Mouse (Mus musculus) adrenal gland, postnatal 36 days (tissue): ENCODE measurements around the gene Plekha4. TPM values are rescaled to one million over a fixed set of nuclear protein-coding genes. Genes with fewer than 3 reads are reported as not detected.
"Not testable (repeated sequence)": the region's sequence is repeated elsewhere in the genome, so short reads cannot be mapped to it uniquely, and the experiment has no call there.

ENCODE experiments used
- DNase-seq, 2 experiments: peaks; one replicate each; pipeline ENCODE4 v3.0.0; 2021; ENCODE audit warnings: mixed read lengths in 1 of 2
- long read RNA-seq, 2 experiments: library from polyadenylated mRNA; stranded (forward); transcript quantifications; one replicate each; pipeline ENCODE4 v2.0.0; 2021; ENCODE audit warnings: borderline sequencing depth in 2 of 2
- total RNA-seq, 2 experiments: library from RNA; stranded (reverse); gene quantifications; 2 replicates each; pipeline ENCODE4 v1.2.3; 2021

Gene Plekha4
- total RNA-seq: 1 to 10 TPM; 3.5 to 4.2 TPM
- long read RNA-seq, experiment 1, partial matches to known transcripts: 2 of 2 reads
- long read RNA-seq, experiment 1, other reads (novel, unspliced or antisense): 0 of 2 reads
- long read RNA-seq, experiment 2: 0 reads

DNA sequence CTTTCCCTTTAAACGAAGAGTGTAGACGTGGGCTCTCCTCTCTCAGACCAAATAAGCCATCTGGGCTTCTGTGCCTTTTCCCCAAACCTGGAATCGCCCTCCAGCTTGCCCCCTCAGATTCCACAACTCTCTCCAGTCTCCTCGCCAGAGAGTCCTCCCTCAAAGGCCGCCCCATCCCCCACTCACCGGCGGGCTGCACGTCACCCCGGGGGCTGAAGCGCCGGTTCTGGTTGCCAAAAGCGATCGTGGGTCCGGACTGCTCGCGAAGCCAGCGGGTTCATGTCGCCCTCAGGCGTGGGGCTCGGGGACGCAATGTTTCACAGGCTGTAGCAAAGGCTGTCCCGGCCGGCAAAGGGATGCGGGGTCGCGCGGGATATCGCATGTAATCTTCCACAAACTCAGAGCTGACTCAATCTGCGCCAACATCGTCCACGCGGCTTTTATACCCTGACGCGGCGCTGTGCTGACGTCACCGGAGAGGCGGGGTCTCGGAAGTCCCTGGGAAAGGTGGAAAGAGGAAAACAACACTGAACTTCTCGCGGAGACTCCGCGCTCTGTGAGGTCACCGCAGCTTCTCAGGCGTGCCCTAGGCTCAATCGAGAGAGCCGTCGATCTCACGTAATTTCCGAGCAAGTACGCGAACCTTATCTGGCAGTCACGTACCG is at the start of gene Plekha4, which contains the start of gene Ppp1r15a:
TSS of gene Plekha4 (plus strand) at position 522 of the 665 bp plus-strand sequence.
TSS of gene Ppp1r15a (minus strand) at position 460 of the 665 bp plus-strand sequence.
- peak; percentile 95 to 96 for DNase-seq

DNA sequence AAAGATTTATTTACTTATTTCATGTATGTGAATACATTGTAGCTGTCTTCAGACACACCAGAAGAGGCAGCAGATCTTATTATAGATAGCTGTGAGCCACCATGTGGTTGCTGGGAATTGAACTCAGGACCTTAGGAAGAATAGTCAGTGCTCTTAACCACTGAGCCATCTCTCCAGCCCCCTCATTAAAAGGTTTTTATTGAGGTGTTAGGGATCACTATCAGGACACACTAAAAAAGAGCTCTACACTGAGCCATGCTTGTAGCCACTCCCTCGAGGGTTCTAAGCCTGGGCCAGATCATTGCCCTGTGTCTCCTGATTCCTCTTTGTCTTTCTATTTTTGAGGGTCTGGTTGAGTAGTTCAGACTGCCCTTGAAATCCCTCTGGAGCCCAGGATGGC is 49.7 kb upstream of the Plekha4 start:
- DNase-seq: no peak

- DNase-seq: peak; percentile 68 to 76
These were observed 49.1 kb upstream of the Plekha4 start for GRCm38 (mm10) chr7:45477003-45477402.

DNA sequence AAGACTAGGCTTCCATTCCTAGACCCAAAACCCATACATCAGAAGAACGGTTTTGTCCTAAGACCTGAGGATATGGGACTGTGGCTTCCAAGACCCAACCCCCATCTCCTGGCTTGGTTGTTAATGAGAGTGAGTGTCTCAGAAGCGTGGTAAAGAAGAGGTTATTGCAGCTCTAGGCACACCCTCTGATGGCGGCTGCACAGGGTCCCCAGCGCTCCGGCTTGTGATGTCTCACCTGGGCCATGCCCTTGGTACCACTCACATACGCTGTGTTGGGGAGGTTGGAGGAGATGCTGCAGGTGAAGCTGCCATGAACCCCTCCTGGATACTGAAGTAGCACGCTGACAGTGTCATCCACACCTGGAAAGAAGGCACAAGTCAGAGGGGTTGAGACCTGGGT is 47.4 kb upstream of the Plekha4 start:
- no peak for DNase-seq

DNA sequence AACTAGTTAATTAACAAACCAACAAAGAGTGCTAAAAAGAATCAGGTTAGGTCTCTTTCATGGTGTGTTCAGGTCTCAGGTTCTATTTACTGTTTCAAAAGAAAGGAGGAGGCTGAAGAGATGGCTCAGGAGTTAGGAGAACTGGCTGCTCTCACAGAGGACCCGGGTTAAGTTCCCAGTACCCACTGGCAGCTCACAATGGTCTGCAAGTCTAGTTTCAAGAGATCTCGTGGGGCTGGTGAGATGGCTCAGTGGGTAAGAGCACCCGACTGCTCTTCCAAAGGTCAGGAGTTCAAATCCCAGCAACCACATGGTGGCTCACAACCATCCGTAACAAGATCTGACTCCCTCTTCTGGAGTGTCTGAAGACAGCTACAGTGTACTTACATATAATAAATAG is 45.8 kb upstream of the Plekha4 start:
- DNase-seq: not testable (repeated sequence)

- peak; percentile 61 to 74 for DNase-seq
These were observed 44.7 kb upstream of the Plekha4 start, which contains the start of gene Tulp2 for GRCm38 (mm10) chr7:45481374-45481927. Tulp2 (plus strand) TSS chr7:45481877.

DNA sequence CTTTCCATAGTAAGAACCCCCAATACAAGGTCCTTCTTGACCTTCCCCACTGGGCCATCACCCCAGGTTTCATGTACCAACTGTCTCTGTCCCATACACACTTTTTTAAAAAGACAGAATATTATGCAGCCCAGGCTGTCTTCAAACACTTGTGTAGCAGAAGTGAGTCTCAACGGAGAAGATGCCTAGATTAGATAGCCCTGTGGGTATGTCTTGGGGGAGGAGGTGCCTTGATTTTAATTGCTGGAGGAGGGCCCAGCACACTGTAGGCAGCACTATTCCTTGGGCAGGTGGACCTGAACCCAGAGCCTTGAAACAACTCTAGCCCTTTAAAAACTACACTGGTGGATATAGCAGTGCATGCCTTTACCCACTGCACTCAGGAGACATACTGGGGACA is 44.0 kb upstream of the Plekha4 start:
- DNase-seq: no peak

GRCm38 (mm10) chr7:45484985-45485384 is 41.1 kb upstream of the Plekha4 start:
- DNase-seq: peak in 1 of 2 experiments; percentile 25

- no peak for DNase-seq
These were observed 40.0 kb upstream of the Plekha4 start for GRCm38 (mm10) chr7:45486158-45486557.

- DNase-seq: no peak
These were observed 39.2 kb upstream of the Plekha4 start, which contains the start of gene Gm45808 for GRCm38 (mm10) chr7:45486761-45487415. Gm45808 (minus strand) TSS chr7:45486811.

- DNase-seq: no peak
These were observed 38.3 kb upstream of the Plekha4 start for GRCm38 (mm10) chr7:45487861-45488292.

GRCm38 (mm10) chr7:45488293-45489204 is 37.6 kb upstream of the Plekha4 start, which contains the start of gene Dhdh:
Dhdh (minus strand) TSS chr7:45488805.
- DNase-seq: peak; percentile 88 to 91

DNA sequence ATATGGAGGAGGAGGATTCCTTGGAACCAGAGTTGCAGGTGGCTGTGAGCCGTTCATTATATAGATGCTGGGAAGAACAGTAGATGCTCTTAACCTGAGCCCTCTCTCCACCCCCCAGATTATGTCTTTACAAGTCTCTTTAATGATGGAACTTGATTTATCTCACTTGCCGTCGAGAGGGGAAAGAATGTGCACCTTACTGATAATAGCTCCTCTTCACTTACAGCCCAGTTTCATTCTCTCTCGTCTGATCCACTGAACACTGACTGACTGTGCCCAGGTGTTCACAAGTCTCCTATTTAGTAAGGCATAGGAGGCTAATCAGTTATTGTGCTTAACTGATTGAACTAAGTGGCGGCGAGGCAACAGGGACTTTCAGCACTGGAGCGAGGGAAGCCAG is 36.6 kb upstream of the Plekha4 start:
- no peak for DNase-seq

- peak; percentile 32 to 51 for DNase-seq
These were observed 35.3 kb upstream of the Plekha4 start for GRCm38 (mm10) chr7:45490822-45491221.

DNA sequence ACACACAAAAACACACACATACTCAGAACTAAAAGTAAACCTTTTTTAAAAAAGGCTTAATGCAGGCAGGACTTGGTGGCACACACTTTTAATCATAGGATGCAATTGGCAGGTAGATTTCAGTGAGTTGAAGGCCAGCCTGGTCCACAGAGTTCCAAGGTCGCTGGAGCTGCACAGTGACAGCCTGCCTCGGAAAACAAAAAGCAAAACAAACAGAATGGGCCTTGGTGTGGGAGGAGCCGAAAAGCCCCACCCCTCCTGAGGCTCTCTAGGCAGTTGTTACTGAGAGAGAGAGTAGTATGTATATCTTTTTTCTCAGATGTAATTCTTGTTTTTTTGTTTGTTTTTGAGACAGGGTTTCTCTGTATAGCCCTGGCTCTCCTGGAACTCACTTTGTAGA is 34.9 kb upstream of the Plekha4 start:
- DNase-seq: peak; percentile 64 to 81

GRCm38 (mm10) chr7:45492225-45492844 is 33.8 kb upstream of the Plekha4 start:
- DNase-seq: no peak

DNA sequence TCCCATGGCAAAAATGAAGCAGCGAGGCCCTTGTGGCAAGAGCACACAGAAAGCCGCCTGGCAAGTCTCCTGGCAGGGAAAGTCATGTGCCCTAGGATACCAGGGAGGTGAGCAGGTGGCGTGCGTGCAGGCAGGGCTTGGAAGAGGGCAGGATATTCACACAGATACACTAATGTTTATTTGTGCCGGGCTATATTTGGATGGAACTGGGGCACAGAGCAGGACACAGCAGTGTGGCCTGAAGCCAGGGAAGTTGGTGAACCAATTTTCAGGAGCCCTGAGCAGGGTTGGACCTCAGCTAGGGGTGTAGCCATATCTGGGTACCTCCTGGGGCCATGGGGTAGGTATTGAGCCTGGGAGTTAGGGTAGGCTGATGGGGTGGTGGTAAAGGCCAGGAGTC is 33.2 kb upstream of the Plekha4 start:
- DNase-seq: peak in 1 of 2 experiments; percentile 19

- DNase-seq: no peak
These were observed 31.6 kb upstream of the Plekha4 start for GRCm38 (mm10) chr7:45494548-45494947.

- no peak for DNase-seq
These were observed 27.7 kb upstream of the Plekha4 start for GRCm38 (mm10) chr7:45498427-45498826.

GRCm38 (mm10) chr7:45507583-45507982 is 18.5 kb upstream of the Plekha4 start:
- DNase-seq: no peak

DNA sequence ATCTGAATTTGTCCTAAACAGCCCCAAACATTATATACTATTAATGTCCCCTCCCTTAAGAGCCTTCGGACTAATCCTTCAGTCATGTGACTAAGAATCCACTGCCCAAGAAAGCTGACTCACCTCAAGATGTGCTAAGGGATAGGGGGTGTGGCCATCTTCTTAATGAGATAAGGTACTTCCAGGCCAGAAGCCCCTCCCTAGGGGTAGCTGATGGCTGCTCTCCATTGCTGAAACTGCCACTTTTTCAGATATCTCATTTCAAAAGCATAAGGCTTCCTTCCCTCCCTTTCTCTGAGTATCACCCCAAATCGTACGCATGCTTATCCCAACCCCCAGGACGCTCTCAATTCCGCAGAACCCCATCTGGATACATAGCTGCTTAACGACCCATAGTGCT is 17.6 kb upstream of the Plekha4 start:
- no peak for DNase-seq
